Mouse (Mus musculus): ENCODE data around the gene Slc52a3.
A peak's percentile ranks its signal among the peaks of the same experiment; 100 is the strongest.
"Not testable (repeated sequence)": the region's sequence is repeated elsewhere in the genome, so short reads cannot be mapped to it uniquely, and the experiment has no call there.

The Slc52a3 gene

DNA sequence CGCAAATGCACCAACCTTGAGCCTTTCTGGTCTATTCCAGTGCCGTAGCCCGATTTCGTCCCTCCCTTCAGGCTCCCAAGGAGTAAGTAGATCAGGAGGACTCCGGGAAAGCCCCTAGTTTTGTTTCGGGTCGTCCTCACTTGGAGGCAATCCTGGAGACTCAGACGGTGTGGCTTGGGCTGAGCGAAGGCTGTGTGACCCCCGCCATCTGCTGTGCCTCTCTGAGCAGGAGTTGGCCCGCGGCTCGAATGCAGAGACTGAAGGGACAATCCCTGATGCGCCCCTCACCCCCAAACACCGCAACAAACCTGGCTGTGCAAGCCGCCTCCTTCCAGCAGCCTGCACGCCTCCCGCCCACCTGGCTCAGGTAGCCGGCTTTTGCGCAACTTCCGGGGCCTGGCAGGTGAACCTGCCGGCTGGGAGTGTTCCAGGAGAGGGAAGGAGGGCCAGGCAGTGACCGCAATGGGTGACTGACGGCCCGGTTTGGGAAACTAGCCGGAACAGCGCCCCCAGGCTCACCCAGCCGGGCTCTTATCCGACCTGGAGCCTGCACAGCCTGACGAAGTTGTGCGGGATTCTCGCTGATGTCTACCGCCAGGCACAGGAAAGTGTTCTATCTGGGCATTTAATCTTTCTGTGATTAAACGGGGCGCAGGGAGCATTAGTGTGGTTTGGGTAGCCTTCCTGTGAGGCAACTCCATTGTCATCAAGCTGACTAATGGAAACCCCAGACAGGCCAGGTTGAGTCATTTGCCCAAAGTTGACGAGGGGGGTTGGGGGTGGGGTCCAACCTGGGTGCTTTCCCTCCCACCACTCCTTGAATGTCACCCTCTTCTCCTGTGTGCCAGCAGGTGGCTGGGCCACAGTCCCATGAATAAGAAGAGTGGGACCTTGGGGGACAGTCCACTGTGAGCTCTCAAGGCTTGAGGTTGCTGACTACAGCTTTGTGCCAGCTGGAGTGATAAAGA, 22.4 kb upstream of the Slc52a3 start:
- no peak for DNase-seq (ENCODE audit: low spot score)

DNA sequence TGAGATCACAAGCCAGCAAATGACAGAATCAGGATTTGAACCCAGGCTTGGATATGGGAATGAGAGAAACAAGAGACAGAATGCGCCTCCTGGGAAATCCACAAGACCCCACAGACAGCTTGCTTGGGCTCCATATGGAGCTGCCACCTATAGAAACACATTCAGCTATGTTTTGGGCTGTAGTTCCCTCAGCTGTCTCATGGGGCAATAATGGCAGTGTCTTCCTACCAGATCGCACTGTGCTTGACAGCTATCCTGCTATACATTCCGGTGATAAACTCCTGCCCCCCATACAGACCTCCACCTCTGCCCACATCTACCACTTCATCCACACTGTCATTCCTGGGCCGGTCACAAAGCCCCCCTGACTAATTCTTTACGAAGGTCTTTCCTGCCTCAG, 21.0 kb upstream of the Slc52a3 start:
- no peak for DNase-seq (ENCODE audit: low spot score)

DNA sequence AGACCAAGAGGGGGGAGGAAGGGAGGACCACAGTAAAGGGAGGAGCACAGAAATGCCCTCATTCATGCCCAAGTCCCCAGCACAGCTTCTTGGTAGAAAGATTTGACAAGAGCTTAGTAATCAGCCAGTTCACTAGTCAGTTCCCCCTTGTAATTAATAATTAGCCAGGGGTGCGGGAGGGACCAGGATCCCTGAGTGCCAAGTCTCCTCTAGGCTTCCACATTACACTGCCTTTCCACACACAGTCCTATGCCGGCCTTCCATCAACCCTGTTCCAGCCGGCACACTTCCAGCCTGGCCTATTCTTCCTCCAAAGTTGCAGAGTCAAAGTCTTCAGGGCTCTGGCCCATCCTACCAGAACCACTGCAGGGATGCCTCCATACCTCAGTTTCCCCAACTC, 20.2 kb upstream of the Slc52a3 start:
- DNase-seq (ENCODE audit: low spot score), result no peak

DNA sequence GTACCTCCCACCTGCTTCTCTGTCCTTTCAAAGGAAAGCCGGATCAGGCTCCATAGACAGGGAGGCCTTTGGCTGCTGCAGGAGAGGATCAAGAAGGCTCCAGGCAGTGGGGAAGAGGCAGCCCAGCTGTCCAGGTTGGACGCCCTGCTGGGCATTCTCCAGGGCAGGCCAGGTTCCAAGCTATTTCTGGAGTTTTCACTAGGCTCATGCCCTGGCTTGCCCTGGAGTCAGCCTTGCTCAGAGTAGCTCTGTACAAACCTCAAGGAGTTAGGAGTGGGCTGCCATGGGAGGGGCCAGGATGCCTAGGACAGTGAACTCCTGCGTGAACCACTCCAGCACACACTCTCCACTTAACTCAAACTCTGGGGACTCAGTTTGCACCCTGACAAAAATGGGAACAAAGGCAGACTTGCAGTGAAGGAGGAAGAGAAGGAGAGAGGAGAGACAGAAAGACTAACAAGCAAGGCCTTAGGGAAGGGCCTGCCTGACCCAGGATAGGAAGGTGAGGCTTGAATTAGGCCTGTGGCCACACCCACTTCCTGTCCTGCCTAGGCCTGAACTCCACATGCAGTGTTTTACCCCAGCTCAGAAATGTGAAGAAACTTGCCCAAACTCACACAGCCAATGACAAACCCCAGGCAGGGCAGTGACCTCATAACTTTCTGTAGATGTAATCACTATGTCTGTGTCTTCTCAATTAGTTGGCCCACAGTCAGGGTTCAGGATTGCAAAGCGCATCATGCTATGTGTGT, 18.4 kb upstream of the Slc52a3 start:
- DNase-seq (ENCODE audit: low spot score), result no peak

DNA sequence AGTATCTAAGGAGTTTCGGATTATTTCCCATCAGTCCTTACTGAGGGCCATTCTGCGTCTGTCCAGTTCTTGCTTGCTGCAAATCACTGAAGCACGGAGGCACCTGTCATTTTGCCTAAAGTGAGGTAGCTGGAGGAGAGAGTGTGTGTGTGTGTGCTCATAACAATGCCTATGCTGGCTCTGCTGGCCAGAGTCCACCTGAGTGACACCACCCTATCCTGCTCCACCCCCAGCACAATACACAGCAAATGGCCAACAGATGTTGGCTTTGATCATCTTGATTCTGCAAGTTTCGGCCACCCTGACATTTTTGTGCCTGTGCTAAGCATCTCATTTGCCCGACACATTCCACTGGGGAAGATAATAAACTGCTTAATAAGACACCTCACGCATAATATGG, 17.8 kb upstream of the Slc52a3 start:
- DNase-seq (ENCODE audit: low spot score), result no peak

DNA sequence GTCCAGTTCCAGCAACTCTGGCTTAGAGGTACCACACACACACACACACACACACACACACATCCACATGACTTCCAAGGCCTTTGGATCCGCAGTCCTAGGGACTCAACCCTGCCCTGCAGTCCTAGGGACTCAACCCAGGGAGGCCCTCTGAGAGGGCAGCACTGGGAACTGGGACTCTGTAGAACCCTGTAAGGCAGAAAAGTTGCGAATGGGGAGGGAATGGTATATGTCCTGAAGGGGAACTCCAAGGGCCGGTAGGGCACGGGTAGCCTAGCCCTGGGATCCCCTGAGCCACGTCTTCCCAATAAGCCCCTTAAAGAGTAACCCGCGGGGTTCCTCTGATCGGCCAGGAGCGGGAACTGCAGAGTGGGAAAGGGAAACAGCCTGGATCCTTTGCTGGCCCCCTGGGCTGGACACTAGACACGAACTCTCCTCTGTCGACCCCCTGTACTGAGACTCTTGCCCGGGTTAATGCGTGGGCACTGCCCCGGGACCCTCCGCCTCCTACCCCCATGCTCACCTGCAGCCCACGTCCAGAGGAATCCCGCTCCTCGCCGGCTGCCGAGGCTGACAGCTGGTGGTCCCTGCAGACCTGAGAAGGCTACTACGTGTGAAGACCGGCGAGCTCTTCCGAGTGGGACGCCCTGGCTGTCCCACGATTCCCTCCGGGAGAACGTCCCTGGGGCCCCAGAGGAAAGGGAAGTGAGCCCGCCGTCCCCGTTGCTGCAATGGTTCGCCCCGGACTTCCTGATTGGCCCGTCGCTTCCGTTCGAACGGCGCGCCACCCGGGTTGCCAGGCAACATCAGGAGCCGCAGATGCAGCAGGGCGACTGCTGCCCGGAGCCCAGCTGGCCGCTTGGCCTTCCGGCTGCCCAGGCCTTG, 16.6 kb upstream of the Slc52a3 start, which contains the start of gene Fam110a:
Gene Fam110a, minus strand, starts transcription at position 750 of the 885 bp plus-strand sequence.
- peak; percentile 94 for DNase-seq (ENCODE audit: low spot score)

DNA sequence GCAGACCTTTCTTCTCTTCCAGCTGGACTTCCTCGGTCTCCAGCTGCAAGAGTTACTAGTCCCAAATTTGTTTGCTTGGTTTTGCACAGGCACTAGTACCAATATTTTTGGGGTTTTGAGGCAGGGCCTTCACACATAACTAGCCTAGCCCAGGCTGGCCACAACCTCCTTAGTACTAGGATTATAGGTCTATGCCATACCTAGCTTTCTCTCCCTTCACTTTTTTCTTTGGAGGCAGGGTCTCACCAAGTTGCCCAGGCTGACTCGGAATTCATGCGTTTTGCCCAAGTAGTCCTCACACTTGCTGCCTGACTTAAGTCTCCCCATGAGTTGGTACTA, 16.0 kb upstream of the Slc52a3 start:
- no peak for DNase-seq (ENCODE audit: low spot score)

DNA sequence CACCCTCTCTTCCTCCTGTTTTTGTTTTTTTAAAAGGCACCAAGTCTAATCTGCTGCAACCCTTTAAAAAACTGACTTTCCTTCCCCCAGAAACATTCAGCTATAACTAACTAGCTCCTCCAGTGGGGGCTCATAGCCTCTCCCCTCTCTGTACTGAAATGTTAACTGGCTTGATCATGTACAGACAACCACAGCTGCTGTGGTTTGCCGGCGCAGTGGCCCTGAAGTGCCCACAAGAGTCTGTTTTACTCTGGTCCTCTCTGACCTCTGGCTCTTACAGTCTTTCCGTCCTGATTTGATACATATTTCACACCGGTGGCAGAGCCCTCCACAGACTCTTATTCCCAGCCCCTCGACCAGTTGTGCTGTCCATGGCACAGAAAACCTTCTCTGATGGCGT, 15.0 kb upstream of the Slc52a3 start:
- DNase-seq (ENCODE audit: low spot score), result no peak

DNA sequence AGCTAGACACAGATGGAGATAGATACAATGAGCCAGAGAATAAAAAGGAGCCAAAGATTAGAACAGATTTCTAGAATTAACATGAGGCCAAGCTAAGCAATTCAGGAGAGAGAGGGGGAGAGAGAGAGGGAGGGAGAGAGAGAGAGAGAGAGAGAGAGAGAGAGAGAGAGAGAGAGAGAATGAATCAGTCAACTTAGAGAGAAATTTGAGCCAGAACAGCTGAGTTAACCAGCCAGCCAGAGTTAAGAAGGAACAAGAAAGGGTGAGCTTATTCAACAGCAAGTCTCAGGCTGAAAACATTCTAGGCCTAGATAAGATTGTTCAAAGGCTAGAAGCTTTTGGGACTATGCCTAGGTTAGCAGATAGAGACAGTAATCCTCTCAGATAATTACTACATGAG, 13.8 kb upstream of the Slc52a3 start:
- DNase-seq (ENCODE audit: low spot score), result no peak

DNA sequence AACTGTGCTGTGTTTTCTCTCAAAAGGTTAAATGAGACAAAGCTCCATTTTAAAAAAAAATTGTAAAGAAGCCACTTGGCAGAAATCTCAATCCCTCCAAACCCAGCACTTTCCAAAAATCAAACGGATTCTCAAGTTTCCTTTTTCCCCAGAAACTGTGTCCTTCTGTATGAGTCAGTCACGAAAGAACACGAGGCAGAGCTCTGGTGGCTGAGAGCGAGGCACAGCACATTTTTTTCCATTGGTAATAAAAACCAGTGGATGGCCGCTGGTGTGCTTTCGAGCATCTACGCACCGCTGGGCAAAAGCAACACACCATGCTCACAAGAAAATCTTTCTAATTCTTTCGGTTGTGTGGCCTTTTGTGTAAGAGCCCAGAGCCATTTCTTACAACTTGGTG, 12.3 kb upstream of the Slc52a3 start:
- DNase-seq (ENCODE audit: low spot score), result no peak

DNA sequence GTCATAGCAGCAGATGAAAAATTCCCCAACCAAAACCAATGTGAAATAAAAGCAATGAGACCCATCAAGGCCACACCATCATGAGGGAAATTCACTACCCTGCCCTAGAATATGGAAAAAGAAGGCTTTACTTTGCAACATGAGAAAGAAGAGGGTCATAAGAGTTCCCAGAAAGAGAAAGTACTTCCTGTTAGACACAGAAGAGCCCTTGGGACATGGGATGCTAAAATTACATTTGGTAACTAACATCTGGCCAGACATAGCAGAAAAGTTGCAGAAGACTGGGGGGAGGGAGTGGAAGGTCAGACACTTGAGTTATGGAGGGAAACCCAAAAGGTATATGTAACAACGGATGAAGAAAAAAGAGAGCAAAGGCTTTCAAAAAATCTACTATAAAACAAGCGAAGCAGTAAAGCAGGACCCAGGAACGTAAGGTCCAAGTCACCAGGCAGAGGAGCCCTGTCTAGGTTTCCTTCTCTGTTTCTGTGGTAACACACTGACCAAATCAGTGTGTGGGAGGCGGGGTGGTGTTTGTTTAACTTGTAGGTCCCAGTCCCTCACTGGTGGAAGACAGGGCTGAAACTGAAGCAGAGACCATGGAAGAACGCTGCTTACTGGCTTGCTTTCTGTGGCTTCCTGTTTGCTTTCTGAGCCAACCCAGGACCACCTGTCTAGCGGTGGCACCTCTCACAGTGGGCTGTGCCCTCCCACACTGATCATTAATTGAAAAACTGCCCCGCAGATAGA, 10.7 kb upstream of the Slc52a3 start:
- no peak for DNase-seq (ENCODE audit: low spot score)

DNA sequence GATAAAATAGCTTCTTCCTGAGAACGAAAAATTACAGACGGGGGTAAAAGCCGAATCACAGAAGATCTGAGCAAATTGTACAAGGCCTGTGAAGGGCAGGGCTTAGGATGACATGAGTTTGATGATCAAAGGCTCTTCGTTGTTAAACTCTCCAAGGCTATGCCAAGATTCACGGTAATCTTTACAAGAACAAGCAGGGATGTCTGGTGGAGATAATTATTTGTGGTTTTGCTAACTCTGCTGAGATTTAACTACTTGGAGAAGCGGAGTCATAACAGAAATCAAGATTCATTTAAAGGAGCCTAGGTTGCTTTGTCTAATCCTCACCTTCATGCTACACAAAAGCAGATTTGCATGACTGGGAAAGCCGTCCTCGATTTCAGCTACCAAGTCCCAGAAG, 9.4 kb upstream of the Slc52a3 start:
- DNase-seq (ENCODE audit: low spot score), result no peak

DNA sequence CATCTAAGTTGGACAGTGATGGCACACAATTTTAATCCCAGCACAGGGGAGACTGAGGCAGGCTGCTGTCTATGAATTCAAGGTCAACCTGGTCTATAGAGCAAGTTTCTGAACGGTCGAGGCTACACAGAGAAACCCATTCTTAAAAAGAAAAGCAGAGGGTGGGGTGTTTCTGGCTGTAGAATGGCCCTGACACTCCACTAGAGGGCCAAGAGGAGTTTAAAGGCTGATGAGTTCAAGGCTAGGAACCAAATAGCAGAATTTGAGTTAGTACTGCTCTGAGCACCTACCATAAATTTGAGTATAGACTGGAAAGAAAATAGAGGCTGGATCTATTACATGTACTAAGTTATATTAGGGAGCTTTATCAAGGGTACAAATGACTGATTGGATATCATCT, 7.3 kb upstream of the Slc52a3 start:
- no peak for DNase-seq (ENCODE audit: low spot score)

DNA sequence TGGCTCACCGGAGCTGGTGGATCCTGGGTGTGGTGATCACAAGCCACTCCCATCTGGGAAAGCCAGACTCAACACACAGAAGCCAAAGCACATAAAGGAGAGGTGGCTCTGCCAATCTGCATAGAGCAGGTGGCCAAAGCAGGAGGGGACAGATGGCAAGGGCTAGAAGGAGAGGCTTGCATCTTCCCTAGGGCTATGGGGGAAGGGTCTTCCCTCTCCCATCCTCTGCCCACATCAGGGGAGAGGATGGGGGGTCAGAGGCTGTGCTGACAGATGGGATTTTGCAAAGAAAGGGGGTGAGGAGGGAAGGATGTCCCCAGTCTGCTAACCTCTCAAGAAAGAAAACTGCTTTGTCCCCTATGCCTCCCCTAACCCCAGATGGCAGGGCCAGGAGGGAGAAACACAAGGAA, 5.3 kb upstream of the Slc52a3 start:
- no peak for DNase-seq (ENCODE audit: low spot score)

DNA sequence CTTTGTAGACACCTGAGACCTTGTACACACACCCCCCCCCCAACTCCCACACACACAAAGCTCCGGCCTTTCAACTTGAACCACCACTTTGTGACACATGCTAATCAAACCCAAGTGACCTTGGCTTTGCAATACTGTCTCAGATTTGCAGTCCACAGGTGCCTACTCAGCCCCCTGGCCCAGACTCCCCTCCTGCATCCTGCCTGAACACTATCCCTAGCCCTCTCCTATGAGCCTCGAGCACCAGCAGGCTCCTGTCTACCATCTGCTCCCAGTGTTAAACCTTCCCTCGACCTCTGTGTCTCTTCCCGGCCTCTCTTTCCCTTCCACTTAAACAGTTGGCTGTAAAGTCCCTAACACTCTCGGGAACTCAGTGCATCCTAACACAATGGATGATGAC, 4.9 kb upstream of the Slc52a3 start:
- DNase-seq (ENCODE audit: low spot score), result no peak

DNA sequence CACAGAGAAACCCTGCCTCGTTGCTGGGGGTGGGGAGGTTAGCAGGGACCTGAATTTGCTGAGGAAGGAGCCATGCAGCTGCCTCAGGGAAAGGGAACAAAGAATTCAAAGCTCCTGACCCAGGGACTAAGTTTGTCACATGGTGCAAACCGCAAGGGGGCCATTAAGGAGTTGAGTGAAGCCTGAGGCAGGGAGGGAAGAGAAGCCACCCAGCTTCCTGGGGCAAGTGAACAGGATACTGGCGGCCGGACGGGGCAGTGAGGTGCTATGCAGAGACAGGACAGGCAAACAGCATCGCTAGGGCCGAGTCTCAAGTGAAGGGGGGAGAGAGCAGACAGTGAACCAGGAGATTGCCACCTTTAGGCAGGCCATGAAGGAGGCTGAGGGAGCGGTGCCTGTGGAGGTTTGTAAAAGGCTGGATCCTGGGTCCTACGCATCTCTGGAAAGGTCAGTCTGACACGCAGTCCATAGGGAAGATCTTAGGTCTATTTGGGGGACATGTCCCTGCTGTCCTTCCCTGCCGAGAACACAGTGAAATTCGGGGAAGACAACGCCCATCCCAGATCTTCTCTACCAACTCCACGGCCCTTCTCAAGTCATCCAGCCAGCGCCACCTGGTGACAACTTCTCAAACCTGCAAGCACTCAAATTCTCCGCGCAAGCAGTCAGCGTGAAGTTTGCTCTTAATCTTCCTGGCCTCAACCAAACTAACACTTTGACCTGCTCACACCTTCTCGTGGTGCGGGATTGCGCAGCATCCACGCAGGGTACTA, 1.8 kb upstream of the Slc52a3 start:
- peak; percentile 90 for DNase-seq (ENCODE audit: low spot score)

DNA sequence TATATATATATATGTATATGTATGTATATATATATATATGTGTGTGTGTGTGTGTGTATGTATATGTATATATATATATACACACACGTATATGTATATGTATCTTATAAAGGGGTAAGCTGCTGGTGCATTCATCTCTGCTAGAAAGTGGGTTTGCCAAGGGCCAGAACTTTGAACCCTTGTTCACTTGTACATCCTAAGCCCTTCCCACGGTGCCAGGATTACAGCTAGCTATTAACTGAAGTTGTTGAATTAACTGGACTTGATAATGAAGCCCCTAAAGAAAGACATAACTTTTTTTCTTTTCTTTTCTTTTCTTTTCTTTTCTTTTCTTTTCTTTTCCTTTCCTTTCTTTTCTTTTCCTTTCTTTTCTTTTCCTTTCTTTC, 872 bp downstream of the Slc52a3 start:
- not testable (repeated sequence) for DNase-seq (ENCODE audit: low spot score)

DNA sequence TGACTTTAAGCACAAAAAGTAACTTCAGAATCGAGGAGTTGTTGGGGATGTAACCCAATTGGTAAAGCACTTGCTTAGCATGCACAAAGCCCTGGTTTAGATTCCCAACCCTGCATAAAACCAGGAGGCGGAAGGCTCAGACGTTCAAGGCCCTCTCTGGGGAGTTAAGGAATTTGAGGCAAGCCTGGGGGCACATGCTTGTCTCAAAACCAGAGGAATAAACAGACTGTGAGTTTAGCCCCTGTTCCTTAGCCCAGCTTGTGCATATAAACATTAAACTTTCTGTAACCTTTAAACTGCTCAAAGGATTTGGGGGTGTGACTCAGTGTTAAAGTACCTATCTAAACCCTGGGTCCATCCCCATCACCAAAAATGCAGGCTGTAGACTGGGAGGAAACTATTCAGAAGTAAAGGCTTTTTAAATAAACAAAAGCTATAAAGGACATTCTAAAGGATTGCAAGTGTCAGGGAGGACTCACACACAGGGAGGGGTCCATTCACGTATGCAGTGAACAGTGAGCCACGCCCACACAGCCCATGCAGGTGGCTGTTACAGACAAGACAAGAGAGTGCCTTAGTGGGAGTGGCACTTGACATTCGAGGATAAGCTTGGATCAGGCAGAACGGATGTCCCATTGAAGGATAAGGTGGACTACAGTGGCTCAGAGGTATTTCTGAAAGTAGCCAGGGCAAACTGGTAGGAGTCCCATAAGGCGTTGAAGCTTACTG, 1.6 kb downstream of the Slc52a3 start:
- DNase-seq (ENCODE audit: low spot score), result no peak

DNA sequence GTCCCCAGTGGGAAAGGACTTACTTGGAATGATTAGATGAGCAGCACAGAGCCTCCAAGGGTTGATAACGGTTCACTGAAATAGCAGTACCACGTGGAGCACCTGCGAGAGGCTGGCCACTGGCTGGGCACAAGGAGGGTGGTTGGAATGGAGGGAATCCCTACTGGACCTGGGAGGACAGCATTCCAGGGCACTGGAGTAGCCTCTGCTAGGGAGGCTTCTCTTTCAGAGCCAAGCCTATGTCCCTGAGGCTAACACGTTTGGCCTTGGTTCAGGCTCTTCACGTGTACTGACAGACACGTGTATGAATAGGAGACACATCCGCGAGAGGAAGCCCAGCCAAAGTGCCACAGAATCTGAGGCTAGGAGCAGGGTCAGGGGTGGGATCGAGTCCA, 2.2 kb downstream of the Slc52a3 start:
- DNase-seq (ENCODE audit: low spot score), result no peak

DNA sequence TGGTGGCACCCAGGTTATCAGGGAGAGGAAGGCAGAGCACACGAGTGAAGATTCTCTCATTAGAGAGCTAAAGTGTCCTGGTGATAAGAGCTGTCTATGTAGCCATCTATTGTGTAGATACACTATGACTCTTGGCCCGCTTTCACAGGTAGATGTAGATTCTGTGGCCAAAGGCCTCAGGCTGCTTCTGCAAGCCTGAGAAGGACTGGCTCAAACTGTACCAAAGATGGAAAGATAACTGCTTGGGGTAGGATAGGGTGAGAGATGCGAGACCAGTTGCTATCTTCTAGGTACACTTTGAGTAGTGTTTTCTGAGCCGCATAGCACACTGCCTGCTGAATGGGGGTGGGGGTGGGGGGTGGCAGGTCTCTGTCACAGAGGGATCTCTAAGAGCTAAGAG, 2.6 kb downstream of the Slc52a3 start:
- no peak for DNase-seq (ENCODE audit: low spot score)

All from testis, postnatal 10 days (tissue).